Mouse (Mus musculus) limb, embryonic 11.5 days (tissue): ENCODE results near the gene Pfkm. TPM values are rescaled to one million over a fixed set of nuclear protein-coding genes. Genes with fewer than 3 reads are reported as not detected.
A peak's percentile ranks its signal among the peaks of the same experiment; 100 is the strongest.

Experiments
- ATAC-seq: fragments of 200-750 bp; cut with Nextera tagmentation; 2 replicates; pipeline ENCODE4 v1.8.0; 2017; ENCODE audit warnings: low read depth; ENCODE audit not compliant: insufficient number of reproducible peaks, low FRiP score, low TSS enrichment
- DNase-seq: peaks from one replicate; pipeline ENCODE4 v3.0.0-alpha.2; 2015; ENCODE audit warnings: low spot score
- H3K27ac ChIP-seq: fragments of 300-500 bp; sonication (generic); replicated peaks from 2 replicates; pipeline ENCODE4 v1.5.1; 2014; ENCODE audit warnings: low read depth, mild to moderate bottlenecking, low read length
- H3K27me3 ChIP-seq: fragments of 300-500 bp; sonication (generic); 2 replicates; pipeline ENCODE4 v1.6.1; 2014; ENCODE audit warnings: mild to moderate bottlenecking, low read length, mixed read lengths; ENCODE audit not compliant: control insufficient read depth, insufficient read depth
- H3K36me3 ChIP-seq: fragments of 300-500 bp; sonication (generic); 2 replicates; pipeline ENCODE4 v1.6.1; 2014; ENCODE audit warnings: mild to moderate bottlenecking, low read length, moderate library complexity, mixed read lengths; ENCODE audit not compliant: control insufficient read depth, insufficient read depth
- H3K4me1 ChIP-seq: fragments of 300-500 bp; sonication (generic); 2 replicates; pipeline ENCODE4 v1.6.1; 2014; ENCODE audit warnings: low read length, mixed read lengths; ENCODE audit not compliant: control insufficient read depth, insufficient read depth
- H3K4me2 ChIP-seq: fragments of 300-500 bp; sonication (generic); 2 replicates; pipeline ENCODE4 v1.6.1; 2014; ENCODE audit warnings: low read depth, mild to moderate bottlenecking, moderate library complexity; ENCODE audit not compliant: severe bottlenecking
- H3K4me3 ChIP-seq: fragments of 300-500 bp; sonication (generic); 2 replicates; pipeline ENCODE4 v1.5.1; 2014; ENCODE audit warnings: low read depth, low read length
- H3K9ac ChIP-seq: fragments of 300-500 bp; sonication (generic); 2 replicates; pipeline ENCODE4 v1.6.1; 2014; ENCODE audit warnings: mild to moderate bottlenecking, low read length
- H3K9me3 ChIP-seq: fragments of 300-500 bp; sonication (generic); 2 replicates; pipeline ENCODE4 v1.6.1; 2016; ENCODE audit warnings: low read length; ENCODE audit not compliant: control insufficient read depth
- WGBS: fragments of 180-500 bp; shearing (Covaris S2); extraction: QIAGEN DNeasy Blood & Tissue Kit; methylation state at CpG from one replicate; pipeline ENCODE4 v1.1.7; 2014; 5-methylcytosine and 5-hydroxymethylcytosine counted together
- polyA plus RNA-seq: library from polyadenylated mRNA; unstranded; fragments of >200 nt; fragmentation: Nextera tagmentation; extraction: Ambion mirVana; gene quantifications from 2 replicates; pipeline ENCODE4 v1.2.1, GENCODE M21; 2014

Gene Pfkm
- polyA plus RNA-seq, 1 experiment from 2014 or later = 39.7 TPM

DNA sequence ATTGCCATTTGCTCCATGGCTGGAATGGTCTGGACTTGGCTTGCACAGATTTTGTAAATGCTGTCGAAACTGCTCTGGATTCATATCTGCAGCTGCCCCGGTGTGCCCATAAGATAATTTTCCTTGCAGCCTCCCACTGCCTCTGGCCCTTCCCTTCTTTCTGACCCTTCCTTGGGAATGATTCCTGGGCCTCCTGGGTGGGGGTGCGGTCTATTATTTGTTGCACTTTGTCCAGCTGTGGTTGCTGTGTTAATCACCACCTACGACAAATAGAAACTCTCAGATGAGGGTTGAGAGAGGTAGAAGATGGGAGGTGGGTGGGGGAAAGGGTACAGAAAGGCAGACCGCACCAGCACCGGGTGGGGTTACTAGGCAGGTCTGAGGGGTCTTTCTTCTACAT, 14.8 kb downstream of the Pfkm start:
- no peaks in the 10 kb centered on the region for H3K9me3 ChIP-seq
- no peaks in the 10 kb centered on the region for H3K4me1 ChIP-seq
- no peak for DNase-seq
- H3K9ac ChIP-seq = no peak overlapping the region
- ATAC-seq = no peak
- no peaks in the 10 kb centered on the region for H3K27me3 ChIP-seq
- no peak overlapping the region for H3K4me3 ChIP-seq
- WGBS = 91% methylated on average over 6 of the region's 6 CpGs
- no peak overlapping the region for H3K27ac ChIP-seq
- no peak overlapping the region for H3K4me2 ChIP-seq
- no peaks in the 10 kb centered on the region for H3K36me3 ChIP-seq

DNA sequence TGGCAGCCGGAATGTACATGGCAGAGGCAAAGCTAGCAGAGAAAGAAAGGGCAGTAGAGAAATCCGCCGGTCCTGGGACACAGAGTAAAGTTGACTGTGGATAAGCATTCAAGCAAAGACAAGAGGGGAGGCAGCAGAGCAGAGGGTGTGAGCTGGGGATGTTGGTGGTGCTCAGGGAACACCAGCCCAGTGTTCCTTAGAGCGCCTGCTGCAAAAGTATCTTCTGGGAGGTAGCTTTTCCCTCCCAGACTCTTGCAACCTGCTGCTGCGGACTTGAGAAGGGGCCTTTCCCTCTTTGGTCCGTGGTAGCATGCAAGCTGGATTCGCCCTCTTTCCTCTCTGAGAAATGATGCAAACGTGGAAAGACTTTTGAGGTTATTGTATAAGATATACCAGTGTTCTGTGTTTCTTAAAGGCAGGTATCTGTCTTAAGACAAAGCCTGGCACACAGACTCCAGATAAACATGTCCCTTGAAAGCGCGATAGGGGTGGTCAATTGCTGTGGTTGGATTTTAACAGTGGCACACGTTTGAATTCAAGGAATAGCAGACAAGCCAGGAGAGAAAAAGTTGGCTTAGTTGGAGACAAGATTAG, 15.4 kb downstream of the Pfkm start:
- Histone ChIP-seq H3K9ac (peak overlapping the region; percentile 43; the same call in 1 of the 2 replicates), H3K27me3 (no peaks in the 10 kb centered on the region), H3K4me2 (peak overlapping the region; percentile 84), H3K4me3 (peak overlapping the region; percentile 74), H3K9me3 (no peaks in the 10 kb centered on the region), H3K27ac (no peak overlapping the region), H3K36me3 (no peaks in the 10 kb centered on the region), H3K4me1 (no peaks in the 10 kb centered on the region)
- DNase-seq (peak; percentile 23), ATAC-seq (0 out of 2 replicates have a peak, but pooled peaks have one; percentile 1)
- 42% methylated on average over 11 of the region's 11 CpGs for WGBS

GRCm38 (mm10) chr15:98108297-98109152, 16.1 kb downstream of the Pfkm start:
- Histone ChIP-seq H3K4me3 (peak overlapping the region; percentile 74), H3K27ac (peak overlapping the region; percentile 72; the same call in 1 of the 2 replicates), H3K4me2 (peak overlapping the region; percentile 84), H3K9me3 (no peaks in the 10 kb centered on the region), H3K9ac (peak overlapping the region; percentile 83), H3K27me3 (no peaks in the 10 kb centered on the region), H3K36me3 (no peaks in the 10 kb centered on the region), H3K4me1 (no peaks in the 10 kb centered on the region)
- DNase-seq (peak; percentile 86), ATAC-seq (peak; percentile 91)
- WGBS = 5% methylated on average over 37 of the region's 37 CpGs

DNA sequence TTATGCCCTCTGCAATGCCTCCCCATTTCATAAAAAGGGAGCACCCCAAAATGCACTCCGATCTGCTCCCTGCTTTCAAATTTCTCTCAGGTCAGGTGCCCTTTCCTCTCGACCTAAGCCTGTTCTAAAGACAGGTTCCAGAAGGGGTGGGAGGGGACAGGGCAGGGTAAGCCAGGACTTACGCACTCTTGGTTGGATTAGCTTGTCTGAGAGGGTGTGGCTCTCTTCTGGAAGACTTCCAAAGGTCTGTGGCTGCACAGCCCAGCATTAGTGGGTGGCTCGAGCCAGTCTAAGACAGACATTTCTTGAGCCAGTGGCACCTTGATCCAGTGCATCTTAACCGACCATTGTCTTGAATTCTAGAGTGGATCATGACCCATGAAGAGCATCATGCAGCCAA, 19.4 kb downstream of the Pfkm start:
- Histone ChIP-seq H3K4me3 (no peak overlapping the region), H3K9ac (no peak overlapping the region), H3K27ac (no peak overlapping the region), H3K4me1 (no peaks in the 10 kb centered on the region), H3K27me3 (no peaks in the 10 kb centered on the region), H3K9me3 (no peaks in the 10 kb centered on the region), H3K4me2 (no peak overlapping the region), H3K36me3 (peaks cover 2% of the 10 kb centered on the region; the same call in 1 of the 2 replicates)
- ATAC-seq = no peak
- WGBS = 79% methylated on average over 5 of the region's 5 CpGs
- DNase-seq = no peak

DNA sequence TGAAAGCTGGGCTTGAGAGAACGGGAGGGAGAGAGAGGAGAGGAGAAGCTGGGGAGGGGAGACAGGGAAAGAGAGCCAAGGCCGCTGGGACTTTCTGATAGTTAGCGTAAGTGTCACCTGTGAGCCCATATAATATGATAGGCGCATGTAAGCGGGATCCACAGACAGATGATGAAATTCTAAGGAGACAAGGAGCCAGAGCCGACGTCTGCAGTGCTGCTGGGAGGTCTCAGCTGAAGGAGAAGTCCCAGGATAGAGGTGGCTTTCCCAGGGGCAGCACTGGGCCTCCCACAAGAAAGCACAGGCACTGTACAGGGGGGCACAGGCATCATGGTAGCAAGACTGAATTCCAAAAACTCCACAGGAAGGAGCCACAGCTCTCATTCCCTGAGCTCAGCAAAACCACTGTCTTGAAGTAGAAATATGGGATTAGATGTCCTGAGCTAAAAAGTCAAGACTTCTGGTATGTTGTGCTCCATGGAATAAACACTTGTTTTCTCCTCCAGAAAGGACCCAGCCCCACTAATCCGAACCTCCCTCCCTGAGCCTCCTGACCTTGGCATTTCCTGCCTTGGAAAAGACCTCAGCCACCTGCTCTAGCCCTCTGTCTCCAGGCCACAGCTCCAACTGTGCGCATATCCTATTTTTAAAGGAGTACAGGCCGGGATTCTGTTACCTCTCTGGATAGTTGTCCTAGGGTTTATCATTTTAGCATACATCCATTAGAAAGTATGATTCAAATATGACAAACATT, 21.9 kb downstream of the Pfkm start:
- Histone ChIP-seq H3K4me1 (no peaks in the 10 kb centered on the region), H3K27me3 (no peaks in the 10 kb centered on the region), H3K4me3 (no peak overlapping the region), H3K4me2 (no peak overlapping the region), H3K9me3 (no peaks in the 10 kb centered on the region), H3K36me3 (peaks cover 4% of the 10 kb centered on the region; the same call in 1 of the 2 replicates), H3K9ac (no peak overlapping the region), H3K27ac (no peak overlapping the region)
- WGBS = 83% methylated on average over 10 of the region's 10 CpGs
- DNase-seq = no peak
- no peak for ATAC-seq

DNA sequence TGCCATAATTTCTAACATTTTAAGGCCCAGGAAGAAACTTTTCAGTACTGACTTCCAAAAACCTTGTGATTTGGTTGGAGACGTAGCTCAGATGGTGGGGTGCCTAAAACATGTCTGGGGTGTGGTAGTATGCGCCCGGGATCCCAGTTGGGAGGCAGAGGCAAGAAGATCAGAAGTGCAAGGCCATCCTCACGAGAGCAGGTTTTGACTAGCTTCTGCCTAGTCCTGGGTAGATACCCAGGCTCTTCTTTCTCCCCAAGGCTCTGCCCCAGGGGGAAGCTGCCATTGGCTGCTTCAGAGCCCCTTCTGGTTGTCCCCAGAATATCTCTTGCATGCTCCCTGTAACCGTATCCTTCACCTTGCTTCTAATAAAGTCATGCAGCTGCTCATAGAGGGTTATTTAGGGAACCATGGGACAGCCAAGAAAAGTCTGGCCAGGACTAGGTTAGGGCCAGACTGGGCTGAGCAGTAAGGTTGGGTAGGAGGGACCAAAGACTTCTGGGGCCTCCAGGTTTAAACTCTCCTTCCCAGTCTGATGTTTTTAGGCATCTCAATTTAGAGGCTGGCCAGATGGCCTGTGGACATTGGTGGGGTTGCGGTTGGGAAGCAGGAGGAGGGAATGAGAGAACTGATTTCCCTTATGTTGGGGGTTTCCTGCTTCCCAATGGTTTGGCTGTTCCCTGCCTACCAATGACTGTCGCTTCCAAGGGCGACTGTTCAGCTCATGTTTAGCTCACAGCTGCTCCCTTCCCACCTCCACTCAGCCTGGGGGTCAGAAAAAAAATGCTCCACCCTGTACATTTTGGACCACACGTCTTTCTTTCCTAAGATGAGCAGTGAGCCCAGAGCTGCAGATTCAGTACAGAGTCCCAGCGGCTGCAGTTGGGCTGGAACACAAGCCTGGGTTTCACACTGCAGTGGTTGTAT, 22.7 kb downstream of the Pfkm start:
- H3K27ac ChIP-seq = no peak overlapping the region
- no peak overlapping the region; the same call in 1 of the 2 replicates for H3K9ac ChIP-seq
- peaks cover 4% of the 10 kb centered on the region; the same call in 1 of the 2 replicates for H3K36me3 ChIP-seq
- H3K9me3 ChIP-seq = no peaks in the 10 kb centered on the region
- no peaks in the 10 kb centered on the region for H3K27me3 ChIP-seq
- H3K4me3 ChIP-seq = no peak overlapping the region
- whole genome bisulfite sequencing = 86% methylated on average over 10 of the region's 10 CpGs
- ATAC-seq = no peak
- no peak for DNase-seq
- H3K4me1 ChIP-seq = no peaks in the 10 kb centered on the region
- H3K4me2 ChIP-seq = no peak overlapping the region

- Histone ChIP-seq H3K4me3 (no peak overlapping the region), H3K4me2 (no peak overlapping the region), H3K36me3 (peaks cover 4% of the 10 kb centered on the region; the same call in 1 of the 2 replicates), H3K27me3 (no peaks in the 10 kb centered on the region), H3K27ac (no peak overlapping the region), H3K4me1 (no peaks in the 10 kb centered on the region), H3K9ac (no peak overlapping the region), H3K9me3 (no peaks in the 10 kb centered on the region)
- ATAC-seq (no peak), DNase-seq (no peak)
- WGBS = 92% methylated on average over 9 of the region's 9 CpGs
Measured at GRCm38 (mm10) chr15:98115779-98116163, 23.4 kb downstream of the Pfkm start.
